Mouse (Mus musculus): ENCODE data around the gene Mpp2. TPM values are rescaled to one million over a fixed set of nuclear protein-coding genes. Genes with fewer than 3 reads are reported as not detected.

The Mpp2 gene
- total RNA-seq, 2 experiments from 2014 or later = 147 to 149 TPM

DNA sequence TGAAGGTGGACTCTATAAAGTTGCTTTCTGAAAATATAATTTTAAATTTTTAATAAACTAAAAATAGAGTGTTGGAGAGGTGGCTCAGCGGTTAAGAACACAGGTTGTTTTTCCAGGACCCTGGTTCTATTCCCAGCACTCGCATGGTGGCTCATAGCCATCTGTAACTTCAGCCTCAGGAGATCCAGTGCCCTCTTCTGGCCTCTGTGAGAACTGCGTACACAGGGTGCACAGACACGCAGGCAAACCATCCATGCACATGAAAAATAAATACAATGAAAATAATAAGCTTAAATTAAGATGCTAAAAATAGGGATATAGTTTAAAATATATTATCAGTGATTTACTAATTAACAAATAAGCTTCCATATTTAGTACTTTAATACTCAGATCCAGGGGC lies 47.7 kb downstream of the Mpp2 start:
- no peak overlapping the region for H3K27ac ChIP-seq
- TF ChIP-seq CTCF (conservative IDR thresholded peaks at IDR 0.05) = no peak
- DNase-seq (ENCODE audit: low spot score in 2 of 2) = no peak
- H3K4me3 ChIP-seq = no peak overlapping the region

DNA sequence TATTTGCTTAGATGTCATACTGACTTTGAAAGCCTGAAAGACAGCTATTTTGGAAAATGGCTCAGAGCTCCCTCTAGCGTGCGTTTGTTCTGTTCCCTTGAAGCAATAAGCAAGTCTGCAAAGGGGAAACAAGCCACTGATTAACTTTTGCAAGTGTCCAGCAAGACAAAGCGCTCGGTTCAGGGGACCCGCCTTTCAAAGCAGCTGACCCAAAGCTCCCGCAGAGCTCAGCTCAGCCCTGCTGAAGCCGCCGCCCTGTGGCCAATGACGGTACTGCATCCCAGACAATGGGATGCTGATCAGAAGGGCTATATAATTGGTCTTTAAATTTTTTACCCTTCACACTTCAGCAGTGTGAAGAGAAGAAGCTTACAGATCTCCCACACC lies 48.2 kb downstream of the Mpp2 start:
- TF ChIP-seq CTCF (conservative IDR thresholded peaks at IDR 0.05) = peak; percentile 91
- DNase-seq (ENCODE audit: low spot score in 2 of 2) = peak; percentile 71 to 85
- Histone ChIP-seq H3K27ac (no peak overlapping the region), H3K4me3 (no peak overlapping the region)

DNA sequence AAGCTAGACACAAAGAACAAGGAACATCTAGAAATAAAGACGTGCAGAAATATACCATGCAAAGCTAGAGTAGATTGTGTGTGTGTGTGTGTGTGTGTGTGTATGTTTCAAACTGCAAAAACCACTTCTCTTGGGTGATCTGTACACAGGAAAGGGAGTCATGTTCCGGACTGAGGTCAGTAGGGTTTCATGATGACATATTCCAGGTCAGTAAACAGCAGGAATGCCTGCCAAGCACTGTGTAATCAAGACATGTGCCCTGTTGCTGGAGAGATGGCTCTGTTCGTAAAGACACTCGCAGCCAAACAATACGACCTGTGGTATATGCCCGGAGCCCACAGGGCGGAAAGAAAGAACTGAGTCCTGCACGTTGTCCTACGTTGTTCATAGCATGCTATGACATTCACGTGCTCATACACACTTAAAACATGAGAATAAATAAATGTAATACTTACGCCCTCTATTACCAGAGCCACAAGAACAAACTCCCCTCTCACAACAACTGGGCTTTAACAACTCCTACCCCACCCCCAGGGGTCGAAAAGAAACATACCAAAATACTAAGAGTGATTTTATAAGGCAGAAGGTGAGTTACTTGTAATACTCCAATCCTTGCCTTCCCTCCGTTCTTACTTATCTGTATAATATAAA lies 48.7 kb downstream of the Mpp2 start:
- no peak for DNase-seq (ENCODE audit: low spot score in 2 of 2)
- Histone ChIP-seq H3K27ac (no peak overlapping the region), H3K4me3 (no peak overlapping the region)
- no peak for TF ChIP-seq CTCF (conservative IDR thresholded peaks at IDR 0.05)

GRCm38 (mm10) chr11:102037789-102038188 lies 50.5 kb downstream of the Mpp2 start:
- no peak for DNase-seq (ENCODE audit: low spot score in 2 of 2)
- TF ChIP-seq CTCF (conservative IDR thresholded peaks at IDR 0.05) = no peak
- no peak overlapping the region for H3K27ac ChIP-seq
- H3K4me3 ChIP-seq = no peak overlapping the region

GRCm38 (mm10) chr11:102036336-102036735 lies 52.0 kb downstream of the Mpp2 start:
- no peak overlapping the region for H3K4me3 ChIP-seq
- no peak for DNase-seq (ENCODE audit: low spot score in 2 of 2)
- TF ChIP-seq CTCF (conservative IDR thresholded peaks at IDR 0.05) = no peak
- peak overlapping the region; percentile 67; the same call in 1 of the 2 replicates for H3K27ac ChIP-seq

- no peak for TF ChIP-seq CTCF (conservative IDR thresholded peaks at IDR 0.05)
- DNase-seq (ENCODE audit: low spot score in 2 of 2) = no peak
- peak overlapping the region; percentile 67 for H3K27ac ChIP-seq
- H3K4me3 ChIP-seq = no peak overlapping the region
Measured at GRCm38 (mm10) chr11:102035456-102035960, 52.8 kb downstream of the Mpp2 start.

GRCm38 (mm10) chr11:102034887-102035286 lies 53.4 kb downstream of the Mpp2 start:
- no peak for TF ChIP-seq CTCF (conservative IDR thresholded peaks at IDR 0.05)
- peak; percentile 54 to 66 for DNase-seq (ENCODE audit: low spot score in 2 of 2)
- peak overlapping the region; percentile 14; the same call in 1 of the 2 replicates for H3K4me3 ChIP-seq
- peak overlapping the region; percentile 67 for H3K27ac ChIP-seq

- no peak overlapping the region for H3K4me3 ChIP-seq
- no peak overlapping the region for H3K27ac ChIP-seq
- DNase-seq (ENCODE audit: low spot score in 2 of 2) = no peak
- TF ChIP-seq CTCF (conservative IDR thresholded peaks at IDR 0.05) = no peak
Measured at GRCm38 (mm10) chr11:102033055-102033591, 55.2 kb downstream of the Mpp2 start.

- Histone ChIP-seq H3K27ac (peak overlapping the region; percentile 41; the same call in 1 of the 2 replicates), H3K4me3 (no peak overlapping the region)
- no peak for DNase-seq (ENCODE audit: low spot score in 2 of 2)
- TF ChIP-seq CTCF (conservative IDR thresholded peaks at IDR 0.05) = no peak
Measured at GRCm38 (mm10) chr11:102031149-102031548, 57.2 kb downstream of the Mpp2 start.

DNA sequence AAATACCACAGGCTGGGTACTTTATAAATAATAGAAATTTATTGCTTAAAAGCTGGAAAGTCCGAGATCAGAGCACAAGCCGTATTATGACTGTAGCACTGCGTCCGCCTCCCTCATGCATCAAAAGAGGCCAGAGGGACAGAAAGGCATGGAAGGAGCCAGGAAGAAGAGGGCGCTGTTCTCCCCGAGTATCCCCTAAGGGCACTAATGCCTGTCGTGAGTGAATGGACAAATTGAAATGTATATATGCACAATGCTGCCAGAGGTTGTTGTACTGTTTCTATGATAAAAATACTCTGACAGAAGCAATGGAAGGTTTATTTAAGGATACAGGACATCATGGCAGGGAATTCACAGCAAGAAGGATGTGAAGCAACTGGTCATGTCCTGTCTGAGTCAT lies 58.3 kb downstream of the Mpp2 start:
- TF ChIP-seq CTCF (conservative IDR thresholded peaks at IDR 0.05) = no peak
- DNase-seq (ENCODE audit: low spot score in 2 of 2) = no peak
- Histone ChIP-seq H3K4me3 (no peak overlapping the region), H3K27ac (no peak overlapping the region)

GRCm38 (mm10) chr11:102029304-102029703 lies 59.0 kb downstream of the Mpp2 start:
- Histone ChIP-seq H3K27ac (peak overlapping the region; percentile 10; the same call in 1 of the 2 replicates), H3K4me3 (no peak overlapping the region)
- no peak for DNase-seq (ENCODE audit: low spot score in 2 of 2)
- no peak for TF ChIP-seq CTCF (conservative IDR thresholded peaks at IDR 0.05)

- Histone ChIP-seq H3K27ac (peak within 1 kb of the TSS; percentile 92), H3K4me3 (peak within 1 kb of the TSS; percentile 81)
- TF ChIP-seq CTCF (conservative IDR thresholded peaks at IDR 0.05) = no peak
- DNase-seq (ENCODE audit: low spot score in 2 of 2) = no peak
Measured at GRCm38 (mm10) chr11:102028087-102028816, 60.1 kb downstream of the Mpp2 start, which contains the start of gene Mpp3. Mpp3 (minus strand) TSS chr11:102028461.

DNA sequence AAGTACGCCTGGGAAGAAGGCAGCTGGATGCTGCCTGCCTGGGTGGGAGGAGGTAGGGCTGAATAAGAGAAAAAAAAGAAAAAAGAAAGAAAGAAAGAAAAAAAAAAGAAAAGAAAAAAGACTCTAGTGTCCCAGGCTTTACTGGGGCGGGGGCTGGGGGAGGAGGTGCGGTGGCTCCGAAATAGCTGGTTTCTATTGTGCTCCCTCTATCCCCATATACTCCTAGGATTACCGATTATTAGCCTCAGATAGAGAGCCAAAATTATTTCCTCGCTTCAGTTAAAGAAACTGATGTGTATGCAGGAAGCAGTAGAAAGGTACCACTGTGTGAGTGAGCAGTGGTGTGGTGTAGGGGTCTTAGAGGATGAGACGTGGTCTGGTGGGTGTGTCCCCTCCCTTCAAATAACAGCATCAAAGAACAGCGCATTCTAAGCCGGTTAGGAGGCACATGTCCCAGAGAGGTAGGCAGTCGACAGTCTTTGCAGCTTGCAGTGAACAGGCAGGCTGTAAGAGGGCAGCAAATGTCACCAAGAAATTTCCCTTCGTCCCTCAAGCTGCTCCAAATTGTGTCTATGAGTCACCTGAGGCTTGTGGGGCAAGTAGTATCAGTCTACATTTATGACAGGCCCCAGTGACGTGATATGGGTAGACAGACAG lies 60.8 kb downstream of the Mpp2 start:
- H3K4me3 ChIP-seq = peak overlapping the region; percentile 81
- peak overlapping the region; percentile 92 for H3K27ac ChIP-seq
- 0 out of 2 replicates have a peak, but pooled peaks have one; percentile 6 for TF ChIP-seq CTCF (conservative IDR thresholded peaks at IDR 0.05)
- DNase-seq (ENCODE audit: low spot score in 2 of 2) = no peak
